In genomic region chr7:45644183-45644582, GRCm38 (mm10) we compare ENCODE assay signal across 8 mouse cellular contexts. TPM values are rescaled to one million over a fixed set of nuclear protein-coding genes. Genes with fewer than 3 reads are reported as not detected.
A peak's percentile ranks its signal among the peaks of the same experiment; 100 is the strongest.
DNase-seq lines count a peak whose midpoint lies in the region; ATAC-seq and TF ChIP-seq lines count a peak whose summit lies in the region.

No protein-coding gene starts in this region.

- peak overlapping the region; percentile 54 for H3K4me3 ChIP-seq in cerebellum, adult 2 months (replicated peaks; ENCODE audit: insufficient read depth, low read depth, low read length)
- peak overlapping the region; percentile 40 for H3K4me3 ChIP-seq in intestine, embryonic 16.5 days (ENCODE audit: low read length)
- H3K4me3 ChIP-seq in liver, embryonic 11.5 days (ENCODE audit: low read depth, low read length): peak overlapping the region; percentile 52

- no peaks in the 10 kb centered on the region for H3K27me3 ChIP-seq in cerebellum, adult 2 months (ENCODE audit: control insufficient read depth, insufficient read depth, low read length)
- no peaks in the 10 kb centered on the region for H3K27me3 ChIP-seq in intestine, embryonic 16.5 days (replicated peaks; ENCODE audit: control insufficient read depth, insufficient read depth, low read length)
- peaks cover 4% of the 10 kb centered on the region; the same call in 1 of the 2 replicates for H3K27me3 ChIP-seq in liver, embryonic 11.5 days (replicated peaks; ENCODE audit: control insufficient read depth, insufficient read depth, low read length)

- peak overlapping the region; percentile 32 for H3K27ac ChIP-seq in cerebellum, adult 2 months (ENCODE audit: insufficient read depth, low read length)
- peak overlapping the region; percentile 70 for H3K27ac ChIP-seq in intestine, embryonic 16.5 days (ENCODE audit: low read length)
- peak overlapping the region; percentile 46; the same call in 1 of the 2 replicates for H3K27ac ChIP-seq in liver, embryonic 11.5 days (ENCODE audit: low read depth, low read length)

- no peak for ATAC-seq in cerebellum, adult (ENCODE audit: insufficient number of reproducible peaks, low FRiP score, low TSS enrichment)
- ATAC-seq in frontal cortex, adult (ENCODE audit: low TSS enrichment): peak; percentile 65
- ATAC-seq in intestine, embryonic 16.5 days: peak; percentile 22
- no peak for ATAC-seq in liver, embryonic 11.5 days (replicated peaks; ENCODE audit: low FRiP score)

- peak; percentile 66 for DNase-seq in cerebellum, adult 11 months
- DNase-seq in cerebellum, adult 2 months: peak; percentile 73 to 74
- no peak for DNase-seq in liver, embryonic 11.5 days (ENCODE audit: low spot score)
- peak; percentile 56 for DNase-seq in retina, postnatal 7 days (ENCODE audit: low read depth, low spot score)
- no peak for DNase-seq in spleen, adult 18-20 months

- H3K4me1 ChIP-seq in cerebellum, adult 2 months (ENCODE audit: control insufficient read depth, insufficient read depth, low read length): peaks cover 22% of the 10 kb centered on the region
- peaks cover 34% of the 10 kb centered on the region for H3K4me1 ChIP-seq in intestine, embryonic 16.5 days (ENCODE audit: control insufficient read depth, insufficient read depth, low read length)
- peaks cover 12% of the 10 kb centered on the region; the same call in 1 of the 2 replicates for H3K4me1 ChIP-seq in liver, embryonic 11.5 days (replicated peaks; ENCODE audit: control insufficient read depth, insufficient read depth, low read length)

- H3K36me3 ChIP-seq in intestine, embryonic 16.5 days (ENCODE audit: control insufficient read depth, insufficient read depth, low read length): no peaks in the 10 kb centered on the region
- no peaks in the 10 kb centered on the region for H3K36me3 ChIP-seq in liver, embryonic 11.5 days (ENCODE audit: control insufficient read depth, insufficient read depth, low read length)

- TF ChIP-seq CTCF in cerebellum, adult 2 months (IDR thresholded peaks at IDR 0.05; ENCODE audit: borderline replicate concordance, insufficient read depth, low read depth, low read length): no peak

- H3K9ac ChIP-seq in intestine, embryonic 16.5 days (ENCODE audit: low read depth, low read length): peak overlapping the region; percentile 56
- 0 out of 2 replicates have a peak overlapping the region, but pooled peaks have one; percentile 12 for H3K9ac ChIP-seq in liver, embryonic 11.5 days (ENCODE audit: low read depth, low read length)

- TF ChIP-seq POLR2A in cerebellum, adult 2 months (IDR thresholded peaks at IDR 0.05; ENCODE audit: borderline replicate concordance, insufficient read depth, low read length): 0 out of 2 replicates have a peak, but pooled peaks have one; percentile 7

- no peaks in the 10 kb centered on the region for H3K9me3 ChIP-seq in intestine, embryonic 16.5 days (ENCODE audit: control insufficient read depth, low read length)
- no peaks in the 10 kb centered on the region for H3K9me3 ChIP-seq in liver, embryonic 11.5 days (ENCODE audit: control insufficient read depth, low read length)

- H3K4me2 ChIP-seq in intestine, embryonic 16.5 days (ENCODE audit: low read depth, low read length): peak overlapping the region; percentile 69
- H3K4me2 ChIP-seq in liver, embryonic 11.5 days: peak overlapping the region; percentile 84

- 4% methylated on average over 18 of the region's 18 CpGs for WGBS in cerebellum, adult 2 months
- 11% methylated on average over 18 of the region's 18 CpGs for WGBS in intestine, embryonic 16.5 days
- 7% methylated on average over 18 of the region's 18 CpGs for WGBS in liver, embryonic 11.5 days

RNA-seq across cellular contexts. Expression of gene Mamstr, which starts 4.4 kb away (rescaled TPM):
- polyA plus RNA-seq in cerebellum, adult 2 months (2012; rRNA removed): 7.1 and 9.8 TPM in 2 replicates
- 5.0 and 6.3 TPM in 2 replicates for polyA plus RNA-seq in intestine, embryonic 16.5 days (2015; fragmentation: Nextera tagmentation; extraction: Ambion mirVana)
- polyA plus RNA-seq in liver, embryonic 11.5 days (2014; fragmentation: Nextera tagmentation; extraction: Ambion mirVana): 0.69 and 0.73 TPM in 2 replicates

RNA-seq across cellular contexts. Expression of gene Rasip1, which starts 16.9 kb away (rescaled TPM):
- 7.6 and 7.7 TPM in 2 replicates for polyA plus RNA-seq in cerebellum, adult 2 months (2012; rRNA removed)
- 3.4 and 4.4 TPM in 2 replicates for polyA plus RNA-seq in intestine, embryonic 16.5 days (2015; fragmentation: Nextera tagmentation; extraction: Ambion mirVana)
- polyA plus RNA-seq in liver, embryonic 11.5 days (2014; fragmentation: Nextera tagmentation; extraction: Ambion mirVana): 8.0 and 9.3 TPM in 2 replicates

RNA-seq across cellular contexts. Expression of gene Fut2, which starts 22.0 kb away (rescaled TPM):
- 1.4 and 1.7 TPM in 2 replicates for polyA plus RNA-seq in cerebellum, adult 2 months (2012; rRNA removed)
- polyA plus RNA-seq in intestine, embryonic 16.5 days (2015; fragmentation: Nextera tagmentation; extraction: Ambion mirVana): 18.4 and 21.7 TPM in 2 replicates
- polyA plus RNA-seq in liver, embryonic 11.5 days (2014; fragmentation: Nextera tagmentation; extraction: Ambion mirVana): 0.08 TPM in 1 of 2 replicates, not detected in the other

RNA-seq across cellular contexts. Expression of gene Izumo1, which starts 22.6 kb away (rescaled TPM):
- polyA plus RNA-seq in cerebellum, adult 2 months (2012; rRNA removed): 0.08 and 0.18 TPM in 2 replicates
- 0.07 and 0.15 TPM in 2 replicates for polyA plus RNA-seq in intestine, embryonic 16.5 days (2015; fragmentation: Nextera tagmentation; extraction: Ambion mirVana)
- polyA plus RNA-seq in liver, embryonic 11.5 days (2014; fragmentation: Nextera tagmentation; extraction: Ambion mirVana): 0.21 and 0.22 TPM in 2 replicates

RNA-seq across cellular contexts. Expression of gene Fut1, which starts 27.1 kb away (rescaled TPM):
- 0.07 and 0.08 TPM in 2 replicates for polyA plus RNA-seq in cerebellum, adult 2 months (2012; rRNA removed)
- polyA plus RNA-seq in intestine, embryonic 16.5 days (2015; fragmentation: Nextera tagmentation; extraction: Ambion mirVana): 0.48 and 0.61 TPM in 2 replicates
- not detected in 2 replicates for polyA plus RNA-seq in liver, embryonic 11.5 days (2014; fragmentation: Nextera tagmentation; extraction: Ambion mirVana)

Comparison
In these comparisons a context has a peak if more than half of its experiments do, and no peak if none do; other contexts are left out.
1. DNase-seq: peak in cerebellum, adult 11 months (single experiment), cerebellum, adult 2 months (2 of 2) and retina, postnatal 7 days (single experiment); none in liver, embryonic 11.5 days (single experiment) and spleen, adult 18-20 months (0 of 2).
2. ATAC-seq: peak in frontal cortex, adult (single experiment) and intestine, embryonic 16.5 days (single experiment); none in cerebellum, adult (single experiment) and liver, embryonic 11.5 days (single experiment).
3. Peak in every context shown above with its lines, with median percentiles within 50 percentile points of each other: H3K27ac ChIP-seq and H3K4me3 ChIP-seq.